Mouse (Mus musculus): Measurements from ENCODE around the gene Tmx2. TPM values are rescaled to one million over a fixed set of nuclear protein-coding genes. Genes with fewer than 3 reads are reported as not detected.
"Not testable (repeated sequence)": the region's sequence is repeated elsewhere in the genome, so short reads cannot be mapped to it uniquely, and the experiment has no call there.

Tmx2 gene
- polyA plus RNA-seq, 1 experiment = 35.9 TPM

DNA sequence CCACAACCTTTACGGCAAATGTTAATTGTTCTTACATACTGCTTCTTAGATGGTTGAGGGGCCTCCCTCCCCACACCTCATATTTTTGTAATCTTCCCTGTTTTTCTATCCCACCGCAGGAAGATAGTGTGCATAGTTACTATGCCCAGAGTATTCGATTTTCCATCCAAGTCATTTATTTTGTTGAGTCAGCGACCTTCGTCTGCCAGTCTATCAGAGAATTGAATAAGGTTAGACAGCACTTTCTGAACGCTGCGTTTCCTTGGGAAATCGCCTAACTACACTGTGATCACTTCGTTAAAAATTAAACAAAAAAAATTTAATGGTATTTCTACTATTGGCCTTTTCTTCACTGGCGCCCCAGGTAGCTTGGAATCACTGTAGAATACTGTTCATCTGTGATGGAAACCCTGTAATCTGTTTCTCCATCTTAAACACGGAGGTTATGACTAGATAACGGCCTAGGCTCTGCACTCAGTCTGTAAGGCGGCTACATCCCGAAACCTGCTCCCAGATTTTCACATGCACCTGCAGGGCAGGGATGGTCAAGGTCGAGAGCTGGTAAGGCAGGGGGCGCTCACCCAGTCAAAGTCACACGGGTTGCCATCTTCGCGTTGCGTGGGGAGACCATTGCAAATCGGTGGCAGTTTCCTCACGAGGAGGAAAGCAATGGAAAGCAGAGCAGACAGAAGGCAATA lies 1.5 kb downstream of the Tmx2 start:
- TF ChIP-seq POLR2A (IDR thresholded peaks at IDR 0.05; ENCODE audit: borderline replicate concordance, control insufficient read depth, low read depth, low read length) (no peak), CTCF (IDR thresholded peaks at IDR 0.05; ENCODE audit: control insufficient read depth, insufficient read depth, low read length) (peak; percentile 38; the same call in 1 of the 2 replicates)

DNA sequence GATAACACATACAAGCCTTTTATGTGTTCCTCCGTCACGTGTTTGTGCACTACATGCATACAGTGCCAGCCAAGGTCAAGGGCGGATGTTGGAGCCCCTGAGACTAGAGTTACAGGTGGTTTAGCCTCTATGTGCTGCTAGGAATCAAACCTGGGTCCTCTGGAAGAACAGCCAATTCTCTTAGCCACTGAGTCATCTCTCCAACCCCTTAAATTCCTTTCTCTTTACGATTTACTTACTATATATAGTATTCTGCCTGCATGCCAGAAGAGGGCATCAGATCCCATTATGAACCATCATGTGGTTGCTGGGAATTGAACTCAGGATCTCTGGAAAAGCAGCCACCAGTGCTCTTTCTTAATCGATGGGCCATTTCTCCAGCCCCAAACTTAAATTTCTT lies 7.4 kb downstream of the Tmx2 start:
- not testable (repeated sequence) for H3K27ac ChIP-seq (ENCODE audit: control insufficient read depth, insufficient read depth, low read depth, low read length, poor library complexity); H3K4me3 ChIP-seq (replicated peaks; ENCODE audit: control insufficient read depth, low read depth, low read length); H3K4me1 ChIP-seq (ENCODE audit: control insufficient read depth, insufficient read depth, low read length)
- WGBS = 72% methylated on average over 4 of the region's 5 CpGs

More for the DNA sequence above, 1.5 kb downstream of the Tmx2 start:
- Histone ChIP-seq H3K27ac (ENCODE audit: control insufficient read depth, insufficient read depth, low read depth, low read length, poor library complexity) (peak overlapping the region; percentile 8; the same call in 1 of the 2 replicates), H3K4me1 (ENCODE audit: control insufficient read depth, insufficient read depth, low read length) (no peaks in the 10 kb centered on the region; the same call in 1 of the 2 replicates), H3K4me3 (replicated peaks; ENCODE audit: control insufficient read depth, low read depth, low read length) (peak overlapping the region; percentile 73)
- 8% methylated on average over 22 of the region's 22 CpGs for WGBS

DNA sequence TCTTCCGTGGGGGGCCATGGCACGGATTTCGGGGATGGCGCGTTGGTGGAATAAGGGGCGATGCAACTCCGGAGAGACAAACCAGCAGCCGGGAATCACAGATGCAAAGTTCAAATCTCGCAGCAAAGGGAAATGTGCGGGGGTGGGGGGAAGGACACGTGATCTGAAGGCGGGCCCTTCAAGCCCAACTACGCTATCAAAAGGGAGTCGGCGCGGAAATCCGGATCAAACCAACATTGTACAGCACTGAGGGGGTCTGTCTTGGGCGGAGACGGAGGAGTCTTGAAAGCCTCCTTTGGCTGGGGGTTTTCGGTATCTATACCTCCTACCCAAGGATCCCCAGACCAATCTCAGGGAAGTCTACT lies 8.4 kb downstream of the Tmx2 start, which contains the start of gene Selenoh:
Gene Selenoh (minus strand): TSS at position 202 of the 365 bp plus-strand sequence.
- under 1% methylated on average over 20 of the region's 20 CpGs for WGBS
- Histone ChIP-seq H3K4me3 (replicated peaks; ENCODE audit: control insufficient read depth, low read depth, low read length) (peak within 1 kb of the TSS; percentile 80), H3K27ac (ENCODE audit: control insufficient read depth, insufficient read depth, low read depth, low read length, poor library complexity) (peak within 1 kb of the TSS; percentile 37; the same call in 1 of the 2 replicates), H3K4me1 (ENCODE audit: control insufficient read depth, insufficient read depth, low read length) (no peaks in the 10 kb centered on the region)
- TF ChIP-seq POLR2A (IDR thresholded peaks at IDR 0.05; ENCODE audit: borderline replicate concordance, control insufficient read depth, low read depth, low read length) = 0 out of 2 replicates have a peak, but pooled peaks have one; percentile 5
- no peak for TF ChIP-seq CTCF (IDR thresholded peaks at IDR 0.05; ENCODE audit: control insufficient read depth, insufficient read depth, low read length)

DNA sequence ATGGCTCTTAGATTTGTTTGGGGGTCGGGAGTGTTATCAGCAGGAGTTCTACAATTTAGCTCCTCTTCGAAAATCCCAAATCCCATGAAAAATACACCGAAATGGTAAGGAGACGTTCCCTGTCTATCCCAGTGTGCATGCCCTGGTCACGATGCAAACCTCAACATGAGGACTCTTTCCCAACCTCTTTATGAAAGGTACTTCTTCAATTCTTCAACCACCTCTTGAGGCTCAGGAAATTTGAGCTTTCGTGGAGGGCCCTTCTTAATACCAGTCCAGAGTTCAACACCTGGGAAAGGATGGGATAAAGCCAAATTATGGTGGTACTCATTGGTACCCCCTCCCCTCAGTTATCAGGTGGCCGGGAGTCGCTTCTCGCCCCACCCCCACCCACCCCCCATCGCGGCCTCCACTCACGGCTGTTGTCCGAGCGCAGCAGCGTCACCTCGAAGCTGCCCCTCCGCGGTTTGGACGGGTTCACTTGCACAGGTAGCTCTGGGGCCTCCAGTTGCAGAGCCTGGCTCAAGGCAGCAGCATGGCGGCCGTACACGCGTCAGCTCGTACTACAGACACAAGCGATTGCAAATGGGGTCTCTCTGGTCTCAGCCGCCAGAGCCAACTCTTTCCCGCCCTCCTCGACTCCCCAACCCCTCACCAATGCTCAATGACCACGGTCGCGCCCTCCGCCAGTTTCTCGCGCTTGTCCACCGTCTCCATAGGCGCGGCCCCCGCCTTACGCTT lies 8.9 kb downstream of the Tmx2 start:
- TF ChIP-seq CTCF (IDR thresholded peaks at IDR 0.05; ENCODE audit: control insufficient read depth, insufficient read depth, low read length) (no peak), POLR2A (IDR thresholded peaks at IDR 0.05; ENCODE audit: borderline replicate concordance, control insufficient read depth, low read depth, low read length) (no peak; the same call in 1 of the 2 replicates)
- WGBS = 2% methylated on average over 39 of the region's 39 CpGs
- Histone ChIP-seq H3K4me3 (replicated peaks; ENCODE audit: control insufficient read depth, low read depth, low read length) (peak overlapping the region; percentile 80), H3K27ac (ENCODE audit: control insufficient read depth, insufficient read depth, low read depth, low read length, poor library complexity) (peak overlapping the region; percentile 37; the same call in 1 of the 2 replicates), H3K4me1 (ENCODE audit: control insufficient read depth, insufficient read depth, low read length) (no peaks in the 10 kb centered on the region)

DNA sequence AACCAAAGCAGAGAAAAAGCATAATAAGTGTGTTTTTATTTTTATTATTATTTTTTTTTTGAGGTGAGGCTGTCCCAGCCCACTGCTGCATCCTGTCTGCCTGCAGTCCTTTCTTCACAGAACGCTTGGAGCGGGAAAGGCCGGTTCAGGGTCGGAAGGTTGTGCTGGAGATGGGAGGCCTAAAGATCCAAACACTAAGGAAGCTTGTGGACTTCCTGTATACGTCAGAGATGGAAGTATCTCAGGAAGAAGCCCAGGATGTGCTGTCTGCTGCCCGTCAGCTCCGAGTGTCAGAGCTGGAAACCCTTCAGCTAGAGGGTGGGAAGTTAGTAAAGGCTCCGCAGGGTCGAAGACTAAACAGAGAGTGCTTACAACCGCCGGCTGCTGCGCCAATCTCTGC lies 12.9 kb downstream of the Tmx2 start:
- WGBS = 80% methylated on average over 12 of the region's 12 CpGs
- H3K4me1 ChIP-seq (ENCODE audit: control insufficient read depth, insufficient read depth, low read length) = no peaks in the 10 kb centered on the region
- TF ChIP-seq CTCF (IDR thresholded peaks at IDR 0.05; ENCODE audit: control insufficient read depth, insufficient read depth, low read length) (no peak), POLR2A (IDR thresholded peaks at IDR 0.05; ENCODE audit: borderline replicate concordance, control insufficient read depth, low read depth, low read length) (no peak)
- no peak overlapping the region for H3K27ac ChIP-seq (ENCODE audit: control insufficient read depth, insufficient read depth, low read depth, low read length, poor library complexity)
- no peak overlapping the region for H3K4me3 ChIP-seq (replicated peaks; ENCODE audit: control insufficient read depth, low read depth, low read length)

DNA sequence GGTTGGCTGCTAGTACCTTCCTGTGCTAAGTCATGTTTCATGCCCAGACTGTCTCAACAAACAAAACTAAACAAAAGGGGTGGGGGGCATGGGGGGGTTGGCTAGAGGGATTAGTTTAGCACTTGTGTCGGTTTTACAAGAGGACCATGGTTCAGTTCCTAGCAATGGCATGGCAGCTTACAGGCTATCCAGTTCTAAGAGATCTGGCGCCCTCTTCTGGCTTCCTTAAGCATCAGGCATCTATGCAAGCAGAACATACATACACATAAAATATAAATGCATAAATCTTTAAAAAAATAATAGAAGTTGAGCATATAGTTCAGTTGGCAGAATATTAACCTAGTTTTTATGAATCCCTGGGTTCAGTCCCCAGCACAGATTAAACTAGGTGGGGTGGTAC lies 16.1 kb downstream of the Tmx2 start:
- TF ChIP-seq POLR2A (IDR thresholded peaks at IDR 0.05; ENCODE audit: borderline replicate concordance, control insufficient read depth, low read depth, low read length) (no peak), CTCF (IDR thresholded peaks at IDR 0.05; ENCODE audit: control insufficient read depth, insufficient read depth, low read length) (0 out of 2 replicates have a peak, but pooled peaks have one; percentile 28)
- H3K27ac ChIP-seq (ENCODE audit: control insufficient read depth, insufficient read depth, low read depth, low read length, poor library complexity) = no peak overlapping the region
- no peak overlapping the region for H3K4me3 ChIP-seq (replicated peaks; ENCODE audit: control insufficient read depth, low read depth, low read length)
- WGBS = 46% methylated on average over 2 of the region's 2 CpGs
- no peaks in the 10 kb centered on the region for H3K4me1 ChIP-seq (ENCODE audit: control insufficient read depth, insufficient read depth, low read length)

- Histone ChIP-seq H3K4me3 (replicated peaks; ENCODE audit: control insufficient read depth, low read depth, low read length) (no peak overlapping the region), H3K4me1 (ENCODE audit: control insufficient read depth, insufficient read depth, low read length) (no peaks in the 10 kb centered on the region; the same call in 1 of the 2 replicates), H3K27ac (ENCODE audit: control insufficient read depth, insufficient read depth, low read depth, low read length, poor library complexity) (no peak overlapping the region)
- no peak for TF ChIP-seq POLR2A (IDR thresholded peaks at IDR 0.05; ENCODE audit: borderline replicate concordance, control insufficient read depth, low read depth, low read length)
- 0 out of 2 replicates have a peak, but pooled peaks have one; percentile 30 for TF ChIP-seq CTCF (IDR thresholded peaks at IDR 0.05; ENCODE audit: control insufficient read depth, insufficient read depth, low read length)
- 35% methylated on average over 3 of the region's 3 CpGs for WGBS
These were observed 18.7 kb downstream of the Tmx2 start for GRCm38 (mm10) chr2:84660253-84660652.

DNA sequence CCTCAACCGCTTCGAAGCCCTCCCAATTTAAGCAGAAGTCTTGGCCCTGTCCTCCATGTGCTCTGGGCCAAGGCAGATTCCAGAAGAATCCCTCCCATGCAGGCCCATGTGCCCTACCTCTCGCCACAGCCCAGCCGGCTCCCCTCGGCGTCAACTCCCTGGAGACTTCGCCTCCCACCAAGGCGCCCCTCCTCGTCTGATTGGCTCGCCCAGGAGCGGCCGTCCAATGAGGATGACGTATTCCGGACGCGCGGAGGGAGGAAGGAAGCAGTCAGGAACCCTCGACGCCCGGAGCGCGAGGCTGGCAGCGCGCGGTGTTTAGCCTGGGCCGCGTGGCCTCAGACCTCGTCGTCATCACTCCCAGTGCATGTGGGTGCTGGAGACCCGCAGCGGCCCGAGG lies 20.1 kb downstream of the Tmx2 start, which contains the start of gene Btbd18:
Gene Btbd18 (plus strand): TSS at position 274 of the 400 bp plus-strand sequence.
- Histone ChIP-seq H3K4me1 (ENCODE audit: control insufficient read depth, insufficient read depth, low read length) (no peaks in the 10 kb centered on the region; the same call in 1 of the 2 replicates), H3K4me3 (replicated peaks; ENCODE audit: control insufficient read depth, low read depth, low read length) (no peak within 1 kb of the TSS), H3K27ac (ENCODE audit: control insufficient read depth, insufficient read depth, low read depth, low read length, poor library complexity) (no peak within 1 kb of the TSS)
- TF ChIP-seq CTCF (IDR thresholded peaks at IDR 0.05; ENCODE audit: control insufficient read depth, insufficient read depth, low read length) (no peak), POLR2A (IDR thresholded peaks at IDR 0.05; ENCODE audit: borderline replicate concordance, control insufficient read depth, low read depth, low read length) (no peak)
- 94% methylated on average over 32 of the region's 32 CpGs for WGBS

All from bone marrow, adult 2 months (tissue).